In genomic region chr6:124915160-124915941, GRCm38 (mm10) we compare ENCODE assay signal across 8 mouse cellular contexts. TPM values are rescaled to one million over a fixed set of nuclear protein-coding genes. Genes with fewer than 3 reads are reported as not detected.
DNase-seq lines count a peak whose midpoint lies in the region; ATAC-seq and TF ChIP-seq lines count a peak whose summit lies in the region.

No protein-coding gene starts in this region.

- H3K4me1 ChIP-seq in heart, embryonic 11.5 days (ENCODE audit: control insufficient read depth, insufficient read depth, low read length) = peaks cover 41% of the 10 kb centered on the region
- peaks cover 50% of the 10 kb centered on the region for H3K4me1 ChIP-seq in forebrain, embryonic 16.5 days (replicated peaks; ENCODE audit: control insufficient read depth, insufficient read depth, low read length)
- H3K4me1 ChIP-seq in kidney, postnatal 0 days (replicated peaks; ENCODE audit: insufficient read depth, low read length) = peaks cover 32% of the 10 kb centered on the region
- H3K4me1 ChIP-seq in midbrain, embryonic 13.5 days (replicated peaks) = peaks cover 62% of the 10 kb centered on the region

- DNase-seq in heart, adult 9 months (ENCODE audit: low spot score in 2 of 2) = no peak
- DNase-seq in adrenal gland, postnatal 14 days = peak; percentile 55
- DNase-seq in kidney, postnatal 0 days (ENCODE audit: low spot score) = no peak
- DNase-seq in layer of hippocampus, postnatal 25 days (ENCODE audit: extremely low spot score in 1 of 2, low spot score in 1 of 2) = no peak

- no peak for ATAC-seq in heart, embryonic 11.5 days (replicated peaks; ENCODE audit: insufficient number of reproducible peaks, low FRiP score, low TSS enrichment)
- ATAC-seq in forebrain, embryonic 16.5 days = no peak
- ATAC-seq in kidney, postnatal 0 days (replicated peaks; ENCODE audit: low FRiP score, low read depth) = no peak
- no peak for ATAC-seq in midbrain, embryonic 13.5 days
- no peak for ATAC-seq in granulocyte monocyte progenitor cell, adult 5-6 weeks (replicated peaks; ENCODE audit: poor library complexity, severe bottlenecking)

- H3K27ac ChIP-seq in heart, embryonic 11.5 days (ENCODE audit: low read depth, low read length) = no peak overlapping the region
- peak overlapping the region; percentile 100 for H3K27ac ChIP-seq in forebrain, embryonic 16.5 days (ENCODE audit: low read length)
- H3K27ac ChIP-seq in kidney, postnatal 0 days = peak overlapping the region; percentile 99
- peak overlapping the region; percentile 100 for H3K27ac ChIP-seq in midbrain, embryonic 13.5 days

- H3K9me3 ChIP-seq in heart, embryonic 11.5 days (replicated peaks; ENCODE audit: control insufficient read depth, low read length) = no peaks in the 10 kb centered on the region
- no peaks in the 10 kb centered on the region for H3K9me3 ChIP-seq in forebrain, embryonic 16.5 days (ENCODE audit: control insufficient read depth, low read length)
- no peaks in the 10 kb centered on the region for H3K9me3 ChIP-seq in kidney, postnatal 0 days (replicated peaks; ENCODE audit: low read length)
- no peaks in the 10 kb centered on the region for H3K9me3 ChIP-seq in midbrain, embryonic 13.5 days

- peaks cover 4% of the 10 kb centered on the region for H3K27me3 ChIP-seq in heart, embryonic 11.5 days (ENCODE audit: control insufficient read depth, insufficient read depth, low read length)
- no peaks in the 10 kb centered on the region for H3K27me3 ChIP-seq in forebrain, embryonic 16.5 days (replicated peaks; ENCODE audit: control insufficient read depth, insufficient read depth, low read length)
- H3K27me3 ChIP-seq in kidney, postnatal 0 days (ENCODE audit: insufficient read depth, low read length) = no peaks in the 10 kb centered on the region
- peaks cover 6% of the 10 kb centered on the region; the same call in 1 of the 2 replicates for H3K27me3 ChIP-seq in midbrain, embryonic 13.5 days

- H3K4me2 ChIP-seq in heart, embryonic 11.5 days = peak overlapping the region; percentile 90
- peak overlapping the region; percentile 93 for H3K4me2 ChIP-seq in forebrain, embryonic 16.5 days (ENCODE audit: low read length)
- H3K4me2 ChIP-seq in kidney, postnatal 0 days (ENCODE audit: low read length) = peak overlapping the region; percentile 84
- H3K4me2 ChIP-seq in midbrain, embryonic 13.5 days (replicated peaks) = peak overlapping the region; percentile 99

- 14% methylated on average over 22 of the region's 22 CpGs for WGBS in heart, embryonic 11.5 days (ENCODE audit: insufficient replicate concordance)
- WGBS in forebrain, embryonic 16.5 days = 4% methylated on average over 21 of the region's 22 CpGs
- 24% methylated on average over 21 of the region's 22 CpGs for WGBS in kidney, postnatal 0 days
- WGBS in midbrain, embryonic 13.5 days = 5% methylated on average over 22 of the region's 22 CpGs

- H3K4me3 ChIP-seq in heart, embryonic 11.5 days (ENCODE audit: low read depth, low read length) = peak overlapping the region; percentile 80
- peak overlapping the region; percentile 78 for H3K4me3 ChIP-seq in forebrain, embryonic 16.5 days (replicated peaks; ENCODE audit: low read length)
- peak overlapping the region; percentile 86 for H3K4me3 ChIP-seq in kidney, postnatal 0 days (replicated peaks; ENCODE audit: low read depth, low read length)
- peak overlapping the region; percentile 94 for H3K4me3 ChIP-seq in midbrain, embryonic 13.5 days (replicated peaks)

- peaks cover 14% of the 10 kb centered on the region for H3K36me3 ChIP-seq in heart, embryonic 11.5 days (ENCODE audit: control insufficient read depth, insufficient read depth, low read length)
- H3K36me3 ChIP-seq in forebrain, embryonic 16.5 days (ENCODE audit: control insufficient read depth, insufficient read depth) = peaks cover 14% of the 10 kb centered on the region
- peaks cover 20% of the 10 kb centered on the region for H3K36me3 ChIP-seq in kidney, postnatal 0 days (ENCODE audit: insufficient read depth, low read length)
- peaks cover 29% of the 10 kb centered on the region for H3K36me3 ChIP-seq in midbrain, embryonic 13.5 days

- no peak for TF ChIP-seq CTCF in kidney, postnatal 0 days (IDR thresholded peaks at IDR 0.05; ENCODE audit: low read depth)

- peak overlapping the region; percentile 59 for H3K9ac ChIP-seq in heart, embryonic 11.5 days (ENCODE audit: low read depth, low read length)
- H3K9ac ChIP-seq in forebrain, embryonic 16.5 days (replicated peaks; ENCODE audit: low read depth, low read length) = peak overlapping the region; percentile 99
- peak overlapping the region; percentile 100 for H3K9ac ChIP-seq in kidney, postnatal 0 days (ENCODE audit: low read depth, low read length)
- peak overlapping the region; percentile 100 for H3K9ac ChIP-seq in midbrain, embryonic 13.5 days (replicated peaks)

RNA-seq across cellular contexts. Expression of gene Lag3, which starts 3.8 kb away (rescaled TPM):
- polyA plus RNA-seq in heart, embryonic 11.5 days (2014; fragmentation: Nextera tagmentation; extraction: Ambion mirVana) = 1.1 and 1.3 TPM in 2 replicates
- total RNA-seq in adrenal gland, postnatal 14 days (2021) = 1.5 and 2.5 TPM in 2 replicates
- 1.7 and 2.9 TPM in 2 replicates for polyA plus RNA-seq in forebrain, embryonic 16.5 days (2015; fragmentation: Nextera tagmentation; extraction: Ambion mirVana)
- 2.5 and 2.9 TPM in 2 replicates for polyA plus RNA-seq in kidney, postnatal 0 days (2015; fragmentation: Nextera tagmentation; extraction: Ambion mirVana)
- polyA plus RNA-seq in midbrain, embryonic 13.5 days (2015; fragmentation: Nextera tagmentation; extraction: Ambion mirVana) = 2.3 and 2.5 TPM in 2 replicates
- total RNA-seq in granulocyte monocyte progenitor cell, adult 5-6 weeks (2014; fragmentation: Nextera tagmentation) = 1.4 and 3.8 TPM in 2 replicates
- 1.4 and 9.6 TPM in 2 replicates for total RNA-seq in granulocyte monocyte progenitor cell, adult 5-6 weeks (2017)
- 1 to 10 TPM; 2.4 to 2.6 TPM for total RNA-seq in layer of hippocampus, postnatal 25 days (2021)

RNA-seq across cellular contexts. Expression of gene Ptms, which starts 4.6 kb away (rescaled TPM):
- 138 and 158 TPM in 2 replicates for polyA plus RNA-seq in heart, embryonic 11.5 days (2014; fragmentation: Nextera tagmentation; extraction: Ambion mirVana)
- total RNA-seq in adrenal gland, postnatal 14 days (2021) = 917 and 925 TPM in 2 replicates
- 666 and 701 TPM in 2 replicates for polyA plus RNA-seq in forebrain, embryonic 16.5 days (2015; fragmentation: Nextera tagmentation; extraction: Ambion mirVana)
- polyA plus RNA-seq in kidney, postnatal 0 days (2015; fragmentation: Nextera tagmentation; extraction: Ambion mirVana) = 359 and 399 TPM in 2 replicates
- 662 and 802 TPM in 2 replicates for polyA plus RNA-seq in midbrain, embryonic 13.5 days (2015; fragmentation: Nextera tagmentation; extraction: Ambion mirVana)
- total RNA-seq in granulocyte monocyte progenitor cell, adult 5-6 weeks (2014; fragmentation: Nextera tagmentation) = 16.1 and 21.9 TPM in 2 replicates
- total RNA-seq in granulocyte monocyte progenitor cell, adult 5-6 weeks (2017) = 18.5 and 33.0 TPM in 2 replicates
- 1,000 to 10,000 TPM; 1,178 to 1,233 TPM for total RNA-seq in layer of hippocampus, postnatal 25 days (2021)

RNA-seq across cellular contexts. Expression of gene Mlf2, which starts 15.8 kb away (rescaled TPM):
- 326 and 347 TPM in 2 replicates for polyA plus RNA-seq in heart, embryonic 11.5 days (2014; fragmentation: Nextera tagmentation; extraction: Ambion mirVana)
- total RNA-seq in adrenal gland, postnatal 14 days (2021) = 274 and 276 TPM in 2 replicates
- 459 and 463 TPM in 2 replicates for polyA plus RNA-seq in forebrain, embryonic 16.5 days (2015; fragmentation: Nextera tagmentation; extraction: Ambion mirVana)
- polyA plus RNA-seq in kidney, postnatal 0 days (2015; fragmentation: Nextera tagmentation; extraction: Ambion mirVana) = 348 and 352 TPM in 2 replicates
- 419 and 462 TPM in 2 replicates for polyA plus RNA-seq in midbrain, embryonic 13.5 days (2015; fragmentation: Nextera tagmentation; extraction: Ambion mirVana)
- 82.4 and 102 TPM in 2 replicates for total RNA-seq in granulocyte monocyte progenitor cell, adult 5-6 weeks (2014; fragmentation: Nextera tagmentation)
- 49.5 and 79.7 TPM in 2 replicates for total RNA-seq in granulocyte monocyte progenitor cell, adult 5-6 weeks (2017)
- 100 to 1,000 TPM; 670 to 704 TPM for total RNA-seq in layer of hippocampus, postnatal 25 days (2021)

RNA-seq across cellular contexts. Expression of gene Cd4, which starts 27.3 kb away (rescaled TPM):
- not detected in 2 replicates for polyA plus RNA-seq in heart, embryonic 11.5 days (2014; fragmentation: Nextera tagmentation; extraction: Ambion mirVana)
- total RNA-seq in adrenal gland, postnatal 14 days (2021) = 1.4 and 13.0 TPM in 2 replicates
- polyA plus RNA-seq in forebrain, embryonic 16.5 days (2015; fragmentation: Nextera tagmentation; extraction: Ambion mirVana) = 0.06 and 0.30 TPM in 2 replicates
- polyA plus RNA-seq in kidney, postnatal 0 days (2015; fragmentation: Nextera tagmentation; extraction: Ambion mirVana) = 0.24 and 0.28 TPM in 2 replicates
- polyA plus RNA-seq in midbrain, embryonic 13.5 days (2015; fragmentation: Nextera tagmentation; extraction: Ambion mirVana) = 0.07 TPM in 1 of 2 replicates, not detected in the other
- 0.90 TPM in 1 of 2 replicates, not detected in the other for total RNA-seq in granulocyte monocyte progenitor cell, adult 5-6 weeks (2014; fragmentation: Nextera tagmentation)
- 0.41 and 0.60 TPM in 2 replicates for total RNA-seq in granulocyte monocyte progenitor cell, adult 5-6 weeks (2017)
- total RNA-seq in layer of hippocampus, postnatal 25 days (2021) = under 1 TPM; 0.22 to 0.26 TPM

RNA-seq across cellular contexts. Expression of gene Cops7a, which starts 50.0 kb away (rescaled TPM):
- 134 and 142 TPM in 2 replicates for polyA plus RNA-seq in heart, embryonic 11.5 days (2014; fragmentation: Nextera tagmentation; extraction: Ambion mirVana)
- total RNA-seq in adrenal gland, postnatal 14 days (2021) = 117 and 122 TPM in 2 replicates
- polyA plus RNA-seq in forebrain, embryonic 16.5 days (2015; fragmentation: Nextera tagmentation; extraction: Ambion mirVana) = 94.4 and 96.7 TPM in 2 replicates
- 153 and 157 TPM in 2 replicates for polyA plus RNA-seq in kidney, postnatal 0 days (2015; fragmentation: Nextera tagmentation; extraction: Ambion mirVana)
- 89.9 and 95.2 TPM in 2 replicates for polyA plus RNA-seq in midbrain, embryonic 13.5 days (2015; fragmentation: Nextera tagmentation; extraction: Ambion mirVana)
- total RNA-seq in granulocyte monocyte progenitor cell, adult 5-6 weeks (2014; fragmentation: Nextera tagmentation) = 96.6 and 112 TPM in 2 replicates
- 48.8 and 52.0 TPM in 2 replicates for total RNA-seq in granulocyte monocyte progenitor cell, adult 5-6 weeks (2017)
- 100 to 1,000 TPM; 144 to 151 TPM for total RNA-seq in layer of hippocampus, postnatal 25 days (2021)
